Mouse (Mus musculus): ENCODE results near the gene Dexi. TPM values are rescaled to one million over a fixed set of nuclear protein-coding genes. Genes with fewer than 3 reads are reported as not detected.

Gene Dexi
- total RNA-seq, 2 experiments from 2014 or later = 29.4 to 32.5 TPM

GRCm38 (mm10) chr16:10471950-10472349, 70.9 kb downstream of the Dexi start:
- DNase-seq = no peak
- intact Hi-C loops (cut with DNase I) = no loop called here

- no peak for DNase-seq
- intact Hi-C loops (cut with DNase I) = no loop called here
Observed at GRCm38 (mm10) chr16:10468201-10468600, 74.7 kb downstream of the Dexi start.

- intact Hi-C loops (cut with DNase I) = no loop called here
- no peak for DNase-seq
Observed at GRCm38 (mm10) chr16:10467391-10468107, 75.3 kb downstream of the Dexi start.

- intact Hi-C loops (cut with DNase I) = no loop called here
- DNase-seq = no peak
Observed at GRCm38 (mm10) chr16:10465011-10465681, 77.7 kb downstream of the Dexi start.

- intact Hi-C loops (cut with DNase I) = no loop called here
- DNase-seq = no peak
Observed at GRCm38 (mm10) chr16:10461178-10461577, 81.7 kb downstream of the Dexi start.

GRCm38 (mm10) chr16:10460188-10460587, 82.7 kb downstream of the Dexi start:
- intact Hi-C loops (cut with DNase I) = no loop called here
- no peak for DNase-seq

GRCm38 (mm10) chr16:10454583-10454974, 88.3 kb downstream of the Dexi start:
- DNase-seq = no peak
- intact Hi-C loops (cut with DNase I) = no loop called here

GRCm38 (mm10) chr16:10453872-10454582, 88.8 kb downstream of the Dexi start:
- DNase-seq = no peak
- intact Hi-C loops (cut with DNase I) = no loop called here

Other genes starting within 250 kb of the Dexi start
- 10 to 100 TPM; 40.6 to 46.0 TPM for gene Emp2, start 229.1 kb downstream of the Dexi start, total RNA-seq (2021)
- gene Tekt5, start 147.6 kb downstream of the Dexi start, total RNA-seq (2021) = under 1 TPM; 0.14 to 0.22 TPM
- gene Nubp1, start 131.1 kb downstream of the Dexi start, total RNA-seq (2021) = 1 to 10 TPM; 8.5 to 8.7 TPM
- gene Tvp23a, start 95.7 kb downstream of the Dexi start, total RNA-seq (2021) = under 1 TPM; 0.29 to 0.41 TPM
- under 1 TPM; 0.29 to 0.66 TPM for gene Ciita, start 63.0 kb downstream of the Dexi start, total RNA-seq (2021)
- gene Clec16a, start 2.3 kb upstream of the Dexi start, total RNA-seq (2021) = 10 to 100 TPM; 46.0 to 50.7 TPM
- gene Socs1, start 242.5 kb upstream of the Dexi start, total RNA-seq (2021) = 1 to 10 TPM in 1 of 2 experiments, under 1 TPM in 1; 0.84 to 1.9 TPM
- gene Tnp2, start 245.6 kb upstream of the Dexi start, total RNA-seq (2021) = not detected
- gene Prm3, start 247.9 kb upstream of the Dexi start, total RNA-seq (2021) = not detected

Data from heart, postnatal 14 days (tissue).